Mouse (Mus musculus) testis, adult 2 months (tissue): ENCODE results near the gene Usp21.

Source experiments
- CTCF ChIP-seq: fragments of 200-500 bp; IDR thresholded peaks from 2 replicates; pipeline ENCODE4 v1.5.1; 2012; ENCODE audit warnings: low read depth, mild to moderate bottlenecking, inconsistent platforms, low read length, moderate library complexity; ENCODE audit not compliant: control insufficient read depth, insufficient read depth, insufficient replicate concordance
- POLR2A ChIP-seq: fragments of 200-500 bp; IDR thresholded peaks from 2 replicates; pipeline ENCODE4 v1.6.1; 2012; ENCODE audit warnings: low read depth, mild to moderate bottlenecking, inconsistent platforms, low read length, moderate library complexity; ENCODE audit not compliant: control insufficient read depth

- peak; percentile 86 for TF ChIP-seq POLR2A
- no peak for TF ChIP-seq CTCF
These were observed at the start of gene Usp21 for GRCm38 (mm10) chr1:171287136-171288081.
